Mouse (Mus musculus) left cerebral cortex, postnatal 36 days (tissue): ENCODE measurements around the gene Cmtm2b. TPM values are rescaled to one million over a fixed set of nuclear protein-coding genes. Genes with fewer than 3 reads are reported as not detected.

Experiments used
- DNase-seq, 2 experiments: peaks; one replicate each; pipeline ENCODE4 v3.0.0; 2021 to 2022; ENCODE audit warnings: low spot score in 2 of 2, mixed read lengths in 1 of 2
- intact Hi-C: fragments of 180-260 bp; cut with DNase I; formaldehyde crosslinking; loops from one replicate; pipeline ENCODE4 v1.15.1; 2025
- total RNA-seq, 2 experiments: library from RNA; stranded (reverse); gene quantifications; 2 replicates each; pipeline ENCODE4 v1.2.3; 2021

Cmtm2b gene
- total RNA-seq, 2 experiments from 2014 or later, result not detected

DNA sequence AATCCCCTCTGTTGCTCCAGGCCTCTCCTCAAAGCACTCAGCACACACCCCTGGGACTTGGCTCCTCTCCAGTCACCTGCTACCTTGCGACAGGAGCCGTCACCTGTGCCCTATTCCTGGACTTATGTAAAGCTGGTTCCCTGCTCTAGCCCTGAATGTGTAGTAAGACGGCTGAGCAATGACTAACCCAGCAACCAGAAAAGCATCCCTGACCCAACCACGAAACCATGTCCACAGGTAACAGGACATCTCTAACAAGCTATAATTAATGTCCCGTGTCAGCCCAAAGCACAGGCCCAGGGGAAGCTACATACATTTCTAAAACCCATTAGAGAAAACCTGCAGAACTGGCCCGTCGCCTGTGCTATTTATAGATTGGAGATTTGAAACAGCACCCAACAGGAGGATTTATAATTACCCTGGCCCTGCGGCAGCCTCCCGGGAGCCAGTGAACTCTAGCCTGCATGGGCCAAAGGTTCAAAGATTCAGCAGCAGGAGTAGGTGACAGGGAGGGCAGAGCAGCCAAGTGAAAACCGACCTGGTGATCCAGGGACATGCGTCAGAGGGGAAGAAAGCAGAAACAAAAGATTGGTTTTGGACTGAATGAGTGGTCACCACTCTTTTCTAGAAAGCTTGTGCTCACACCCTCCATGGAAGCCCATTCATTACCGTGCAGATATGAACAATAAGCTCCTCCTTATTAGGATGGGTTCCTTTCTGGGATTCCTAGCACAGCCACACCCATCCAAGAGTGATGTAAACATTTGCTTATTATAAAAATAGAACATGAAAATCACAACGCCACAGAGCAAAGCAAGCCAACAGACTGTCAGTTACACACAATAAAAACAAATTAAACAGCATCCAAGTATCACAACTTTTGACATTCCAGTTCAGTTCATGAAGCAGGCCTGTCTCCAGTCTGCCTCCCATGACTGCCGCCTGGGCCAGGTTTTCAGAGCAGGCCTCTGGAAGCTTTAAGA, 53.1 kb downstream of the Cmtm2b start:
- intact Hi-C loops, result no loop called here
- no peak for DNase-seq

DNA sequence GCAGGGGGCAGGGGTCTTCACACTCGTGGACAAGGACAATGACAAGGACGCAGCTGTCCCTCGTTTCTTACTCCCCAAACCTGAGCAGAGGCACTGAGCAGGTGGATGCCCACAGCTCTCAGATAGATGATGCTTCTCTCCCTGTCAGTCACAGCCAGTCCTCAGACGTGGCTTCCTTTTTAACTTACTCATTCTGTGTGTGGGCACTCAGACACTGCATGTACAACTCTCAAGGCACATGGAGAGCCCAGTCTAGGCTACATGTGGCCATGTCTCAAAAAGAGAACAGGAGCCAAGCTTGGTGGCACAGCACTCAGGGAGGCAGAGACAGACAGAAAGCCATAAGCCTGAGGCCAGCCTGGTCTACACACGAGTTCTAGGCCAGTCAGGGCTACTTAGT, 53.9 kb downstream of the Cmtm2b start:
- DNase-seq, result no peak
- intact Hi-C loops, result no loop called here

DNA sequence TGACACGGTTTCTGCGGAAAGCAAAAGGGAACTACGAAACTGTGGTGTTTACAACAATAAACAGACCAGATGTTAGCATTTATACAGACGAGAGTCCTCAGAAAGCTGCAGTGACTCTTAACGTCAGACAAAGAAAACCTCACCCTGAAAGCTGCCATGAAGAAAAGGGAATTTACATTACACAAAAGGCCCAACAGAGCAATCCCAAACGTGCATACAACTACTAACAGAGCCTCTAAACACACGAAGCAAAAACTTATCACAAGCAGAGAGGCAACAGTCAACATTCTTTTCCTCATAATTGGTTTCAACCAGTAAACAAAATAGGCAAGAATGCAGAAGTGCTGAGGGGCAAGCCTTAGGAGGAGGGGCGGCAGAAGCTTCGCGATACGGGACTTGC, 54.6 kb downstream of the Cmtm2b start:
- DNase-seq, result no peak
- intact Hi-C loops, result no loop called here

DNA sequence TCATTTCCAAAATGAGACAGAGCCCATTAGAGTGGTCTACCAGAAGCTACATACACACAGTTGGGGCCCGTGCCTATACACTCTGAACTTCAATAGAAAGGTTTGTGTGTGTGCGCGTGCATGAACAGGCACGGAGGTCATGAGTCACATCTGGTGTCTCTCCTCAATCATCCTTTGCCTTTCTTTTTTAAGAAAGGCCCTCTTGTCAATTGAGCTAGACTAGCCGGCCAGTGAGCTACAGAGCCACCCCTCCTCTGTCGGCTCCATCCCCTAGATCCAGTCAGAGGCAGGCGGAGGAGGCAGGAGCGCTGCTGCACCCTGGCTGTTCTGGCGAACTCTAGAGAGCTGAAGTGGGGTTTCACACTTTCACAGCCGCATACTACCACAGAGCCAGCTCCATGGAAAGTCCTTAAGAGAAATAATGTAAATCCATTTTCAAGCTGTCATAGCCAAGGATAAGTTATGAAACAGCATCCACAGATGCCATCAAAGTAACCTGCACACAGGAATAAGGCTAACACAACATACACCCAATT, 57.3 kb downstream of the Cmtm2b start:
- DNase-seq, result no peak
- intact Hi-C loops, result no loop called here

DNA sequence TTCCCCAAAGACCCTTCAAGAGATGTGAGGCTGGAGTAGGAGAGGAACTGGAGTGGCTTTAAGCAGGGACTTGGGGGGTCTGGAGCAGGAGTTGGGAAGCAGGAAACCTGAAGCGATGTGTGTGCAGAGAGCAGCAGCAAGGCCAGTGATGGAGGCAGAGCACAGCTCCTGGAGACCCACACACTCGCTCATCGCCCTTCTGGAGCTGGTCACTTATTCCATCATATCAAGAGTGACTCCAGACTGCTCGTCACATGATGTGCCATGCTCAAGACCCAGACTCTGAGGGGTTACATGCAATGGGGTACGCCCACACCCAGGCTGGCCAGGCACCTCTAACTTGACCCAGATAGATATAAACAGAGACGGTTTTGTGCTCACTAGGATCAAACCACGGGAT, 58.2 kb downstream of the Cmtm2b start:
- DNase-seq, result no peak
- intact Hi-C loops, result no loop called here

Other genes with a start within 250 kb of the Cmtm2b start
- gene Cdh5, start 220.6 kb upstream of the Cmtm2b start, total RNA-seq, result 10 to 100 TPM; 10.4 to 11.6 TPM
- gene Bean1, start 151.8 kb upstream of the Cmtm2b start, total RNA-seq, result 10 to 100 TPM; 11.0 to 11.6 TPM
- gene Tk2, start 73.7 kb upstream of the Cmtm2b start, total RNA-seq, result 10 to 100 TPM; 41.3 to 41.5 TPM
- gene Cklf, start 71.4 kb upstream of the Cmtm2b start, total RNA-seq, result 1 to 10 TPM; 4.9 to 9.4 TPM
- gene Cmtm2a, start 29.0 kb upstream of the Cmtm2b start, total RNA-seq, result not detected
- not detected for gene Gm45711, start 12.1 kb upstream of the Cmtm2b start, total RNA-seq
- gene Cmtm1, start 12.1 kb upstream of the Cmtm2b start, total RNA-seq, result not detected
- gene Gm11020, start 663 bp upstream of the Cmtm2b start, total RNA-seq, result not detected
- gene Cmtm3, start 17.2 kb downstream of the Cmtm2b start, total RNA-seq, result 10 to 100 TPM; 11.9 to 12.1 TPM
- 10 to 100 TPM; 79.5 to 82.1 TPM for gene Cmtm4, start 73.6 kb downstream of the Cmtm2b start, total RNA-seq
- gene Dync1li2, start 120.8 kb downstream of the Cmtm2b start, total RNA-seq, result 100 to 1,000 TPM; 276 to 310 TPM
- gene Terb1, start 187.7 kb downstream of the Cmtm2b start, total RNA-seq, result 1 to 10 TPM; 1.8 to 2.9 TPM
- 10 to 100 TPM; 43.5 to 49.6 TPM for gene Nae1, start 212.4 kb downstream of the Cmtm2b start, total RNA-seq
- 10 to 100 TPM; 24.7 to 34.0 TPM for gene Car7, start 212.5 kb downstream of the Cmtm2b start, total RNA-seq